Mouse (Mus musculus): ENCODE data around the gene Kcnip1. TPM values are rescaled to one million over a fixed set of nuclear protein-coding genes. Genes with fewer than 3 reads are reported as not detected.

Kcnip1 gene
- total RNA-seq (2021), result under 1 TPM in 1 of 2 experiments, not detected in 1; 0.11 TPM

DNA sequence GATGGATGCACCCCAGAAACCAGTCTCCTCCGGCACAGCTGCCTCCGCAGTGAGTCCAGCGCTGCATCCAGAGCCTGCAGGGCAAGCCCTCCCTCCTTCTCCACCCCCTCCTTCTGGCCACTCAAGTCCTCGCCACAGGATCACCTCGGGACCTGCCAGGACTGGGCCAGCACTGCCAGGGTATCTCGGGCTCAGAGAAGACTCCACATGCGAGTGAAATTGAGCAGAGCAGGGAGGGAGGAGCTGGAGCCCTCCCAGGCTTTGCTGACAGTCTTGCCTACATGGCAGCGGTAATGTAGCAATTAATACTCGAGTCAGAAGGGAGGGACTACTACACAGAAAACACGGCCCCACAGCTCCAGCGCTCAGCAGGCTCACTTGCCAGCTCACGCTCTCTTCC, at the start of gene Kcnip1:
Gene Kcnip1, minus strand, starts transcription at position 215 of the 400 bp plus-strand sequence.
- intact Hi-C loops (cut with DNase I), result no loop called here
- no peak for DNase-seq

DNA sequence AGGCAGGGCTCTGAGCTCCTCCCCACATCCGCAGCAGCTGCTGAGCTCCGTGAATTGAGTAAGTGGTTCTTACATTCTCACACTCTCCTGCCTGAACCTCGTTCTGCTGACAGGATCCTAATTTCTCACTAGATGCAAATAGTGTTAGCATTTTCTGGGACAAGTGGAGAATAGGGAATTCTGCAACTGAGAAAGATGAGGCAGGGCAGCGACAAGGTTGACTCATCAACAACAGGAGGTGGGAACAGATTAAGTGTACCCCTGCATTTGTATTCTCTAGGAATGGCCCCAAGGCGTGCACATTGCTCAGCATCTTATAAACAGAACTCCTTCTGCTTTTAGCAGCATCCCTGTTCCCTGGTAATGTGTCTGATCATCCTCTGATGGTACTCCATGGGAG, 47.1 kb upstream of the Kcnip1 start:
- intact Hi-C loops (cut with DNase I), result no loop called here
- DNase-seq, result no peak

DNA sequence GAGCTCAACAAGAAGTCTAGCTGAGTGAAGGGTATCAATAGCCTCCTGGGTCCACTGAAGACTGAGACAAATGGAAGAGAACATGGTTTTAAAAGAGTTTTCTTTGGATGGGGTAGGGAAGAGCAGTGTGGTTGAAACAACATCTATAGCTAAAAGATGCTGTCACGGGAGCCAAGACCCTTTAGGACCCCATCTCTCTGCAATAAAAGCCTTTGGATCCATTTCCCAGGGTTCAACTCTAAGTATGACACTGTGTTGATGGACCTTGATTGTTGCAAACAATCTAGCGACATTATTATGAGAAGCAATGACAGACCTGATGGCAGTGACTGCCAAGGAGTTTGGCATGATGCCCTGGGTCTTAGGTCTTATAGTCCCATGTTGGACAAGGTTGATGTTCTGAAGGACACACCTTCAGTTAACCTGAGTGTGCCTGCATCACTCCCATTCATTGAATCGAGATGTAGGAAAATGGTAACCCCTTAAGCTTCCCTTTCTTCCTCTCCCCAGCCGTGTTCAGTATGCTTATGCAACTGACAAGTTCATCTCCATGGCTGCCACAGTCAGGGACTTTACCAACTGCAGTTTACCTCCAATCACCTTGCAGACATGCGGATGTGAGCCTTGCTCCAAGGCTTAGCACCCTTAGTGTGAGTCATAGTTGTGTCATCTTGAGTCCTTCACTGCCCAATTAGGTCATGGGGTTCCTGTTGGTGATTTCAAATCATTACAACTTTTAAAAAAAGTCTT, 43.1 kb upstream of the Kcnip1 start:
- intact Hi-C loops (cut with DNase I), result no loop called here
- no peak for DNase-seq

DNA sequence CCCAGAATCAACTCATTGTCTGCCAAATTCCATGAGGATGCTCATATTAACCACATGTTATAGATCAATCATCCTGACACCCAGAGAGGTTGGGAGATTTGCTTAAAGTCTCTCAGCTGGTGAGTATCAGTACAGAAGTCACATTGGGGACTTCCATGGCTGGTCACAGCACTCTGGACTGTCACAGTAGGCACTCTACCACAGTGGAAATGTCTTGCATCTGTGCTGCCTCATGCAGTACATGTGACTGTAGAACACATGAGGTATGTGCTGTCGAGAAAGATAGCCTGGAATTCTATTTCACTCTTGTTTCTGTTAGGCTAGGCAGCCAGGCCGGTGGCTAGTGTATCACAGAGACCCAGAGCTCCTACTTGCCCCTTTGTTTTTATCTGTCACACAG, 41.8 kb upstream of the Kcnip1 start:
- no peak for DNase-seq
- intact Hi-C loops (cut with DNase I), result no loop called here

DNA sequence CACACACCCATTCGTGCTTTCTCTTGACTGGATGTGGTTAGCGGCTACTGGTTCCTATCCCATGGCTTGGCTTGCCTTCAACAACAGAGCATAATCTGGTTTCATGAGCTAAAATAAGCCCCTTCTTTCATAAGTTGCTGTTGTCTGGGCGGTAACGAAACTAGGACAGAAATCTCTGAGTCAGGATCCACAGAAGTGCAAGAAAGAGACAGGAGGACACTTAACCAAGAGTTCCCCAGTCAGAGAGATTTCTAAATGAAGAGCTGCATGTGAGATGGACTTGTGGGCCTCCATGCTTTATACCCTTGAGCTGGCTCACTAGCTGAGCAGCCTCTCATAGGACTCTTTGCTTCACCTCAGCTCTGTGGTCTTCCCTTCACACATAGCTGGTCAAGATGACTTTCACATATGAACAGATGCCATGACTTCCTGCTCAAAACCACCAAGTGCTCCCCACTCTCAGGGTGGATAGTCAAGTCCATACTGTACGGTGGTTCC, 41.1 kb upstream of the Kcnip1 start:
- DNase-seq, result no peak
- intact Hi-C loops (cut with DNase I), result no loop called here

DNA sequence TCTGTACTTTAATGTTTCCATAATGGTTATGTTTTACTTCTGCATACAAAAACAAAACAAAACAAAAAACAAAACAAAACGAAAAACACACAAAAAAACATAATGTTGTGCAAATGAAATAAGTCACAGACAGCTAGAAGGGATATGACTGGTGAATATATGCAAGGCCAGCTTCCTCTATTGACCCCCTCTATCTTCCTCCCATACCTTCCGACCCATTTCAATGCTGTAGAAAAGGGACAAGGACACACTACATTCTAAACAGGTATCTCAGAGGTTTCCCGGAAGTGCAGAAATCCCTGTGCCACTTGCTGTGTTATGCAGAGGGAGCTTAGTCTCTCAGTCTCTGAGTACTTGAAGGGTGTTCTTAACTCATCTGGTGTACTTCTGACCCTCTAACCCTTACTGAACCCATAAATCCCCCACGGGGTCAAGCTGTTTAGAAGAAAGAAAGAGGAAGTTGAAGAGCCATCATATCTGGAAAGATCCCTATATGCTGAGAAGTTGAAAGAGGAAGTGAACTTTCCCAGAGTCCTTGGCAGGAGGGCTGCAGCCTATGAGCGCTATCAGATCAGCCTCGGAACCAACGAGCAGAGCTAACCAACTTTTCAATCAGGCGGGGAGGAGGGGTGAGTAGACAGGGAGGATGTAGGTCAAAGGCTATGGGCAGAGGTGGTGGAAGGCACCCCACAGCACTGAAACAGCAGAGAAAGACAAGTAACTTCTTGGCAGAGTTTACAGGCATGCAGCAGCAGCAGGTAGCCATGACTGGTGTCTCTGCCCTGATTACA, 38.3 kb upstream of the Kcnip1 start:
- DNase-seq, result peak in 1 of 2 experiments; percentile 20
- intact Hi-C loops (cut with DNase I), result no loop called here

DNA sequence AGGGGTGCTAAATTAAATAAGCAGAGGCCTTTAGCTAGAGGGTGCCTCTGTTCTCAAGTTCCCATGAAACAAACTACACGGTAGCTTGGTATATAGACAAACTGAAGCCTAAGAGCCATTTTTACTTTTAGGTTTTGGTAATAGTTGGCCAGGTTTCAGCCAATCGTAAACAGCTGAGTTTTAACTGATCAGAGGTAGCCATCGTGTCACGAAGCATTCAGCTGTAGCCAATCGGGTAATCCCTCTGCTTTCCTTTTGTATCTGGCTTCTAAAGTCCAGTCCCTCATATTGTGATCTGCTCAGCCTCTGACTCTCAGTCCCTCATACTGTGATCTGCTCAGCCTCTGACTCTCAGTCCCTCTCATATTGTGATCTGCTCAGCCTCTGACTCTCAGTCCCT, 36.7 kb upstream of the Kcnip1 start:
- DNase-seq, result no peak
- intact Hi-C loops (cut with DNase I), result no loop called here

DNA sequence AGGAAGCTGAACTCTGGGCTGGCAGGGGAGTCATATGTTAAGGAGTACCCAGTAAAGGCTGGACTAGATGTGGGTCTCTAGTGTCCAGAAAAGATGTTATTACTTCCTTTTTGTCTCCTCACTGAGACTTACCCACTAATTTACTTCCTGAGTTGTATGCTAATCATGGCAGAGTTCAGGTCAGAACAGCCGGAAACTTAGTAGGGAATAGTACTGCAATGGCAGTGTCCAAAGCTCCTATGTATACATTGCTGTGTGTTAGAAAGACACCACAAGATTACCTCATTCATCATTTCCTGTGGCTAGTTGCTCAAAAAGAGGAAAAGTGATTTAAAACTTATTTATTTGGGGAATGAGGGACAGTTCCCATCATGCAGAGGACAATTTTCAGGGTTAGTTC, 32.1 kb upstream of the Kcnip1 start:
- DNase-seq, result no peak
- intact Hi-C loops (cut with DNase I), result no loop called here

DNA sequence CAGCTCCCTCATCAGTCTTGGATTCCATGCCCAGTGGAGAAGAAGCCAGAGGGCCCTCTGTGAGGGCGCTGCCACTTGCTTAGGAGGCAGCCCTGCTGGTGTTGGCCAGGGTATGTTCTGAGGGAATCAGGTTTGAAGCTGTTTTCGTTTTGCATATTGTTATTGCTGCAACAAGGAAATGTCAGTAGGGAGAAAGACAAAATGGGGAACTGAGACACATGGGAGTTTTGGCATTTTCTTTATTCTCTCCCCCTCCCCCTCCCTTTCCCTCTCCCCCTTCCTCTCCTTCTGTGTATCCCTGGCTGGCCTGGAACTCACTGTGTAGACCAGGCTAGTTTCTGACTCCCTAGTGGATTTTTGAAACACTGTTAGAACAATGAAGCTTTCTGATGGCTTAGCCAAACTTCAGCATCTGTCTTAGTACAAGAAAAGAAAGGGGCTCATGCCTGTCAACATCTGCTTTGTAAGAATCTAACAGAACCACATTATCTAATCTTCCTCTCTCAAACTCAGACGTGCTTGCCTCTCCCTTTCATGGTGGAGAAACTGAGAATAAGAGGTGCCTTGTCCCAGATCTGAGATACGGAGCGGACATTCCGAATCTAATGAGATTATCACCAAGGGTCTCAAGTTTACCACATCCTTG, 19.2 kb upstream of the Kcnip1 start:
- no peak for DNase-seq
- intact Hi-C loops (cut with DNase I), result loop anchor here (5.0 kb wide), 2 partner anchors 35 to 105 kb away; partner anchors contain the start of gene Lcp2

DNA sequence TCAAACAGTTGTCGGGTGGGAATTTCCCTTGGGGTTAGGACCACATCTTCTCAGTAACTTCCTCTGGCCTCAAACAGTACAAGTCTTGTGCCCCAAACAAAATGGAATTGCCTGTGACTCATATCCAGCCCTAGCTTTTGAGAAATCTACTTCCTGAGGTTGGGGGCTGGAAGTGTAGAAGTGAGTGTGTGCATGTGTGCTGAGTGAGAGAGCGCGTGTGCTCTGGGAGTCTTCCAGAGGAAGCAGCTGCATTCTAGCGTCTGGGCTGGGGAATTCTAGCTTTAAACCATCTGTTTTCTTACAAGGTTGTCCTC, 17.9 kb upstream of the Kcnip1 start:
- intact Hi-C loops (cut with DNase I), result loop anchor here (5.0 kb wide), 2 partner anchors 36 to 106 kb away; partner anchors contain the start of gene Lcp2
- DNase-seq, result peak; percentile 27 to 42

DNA sequence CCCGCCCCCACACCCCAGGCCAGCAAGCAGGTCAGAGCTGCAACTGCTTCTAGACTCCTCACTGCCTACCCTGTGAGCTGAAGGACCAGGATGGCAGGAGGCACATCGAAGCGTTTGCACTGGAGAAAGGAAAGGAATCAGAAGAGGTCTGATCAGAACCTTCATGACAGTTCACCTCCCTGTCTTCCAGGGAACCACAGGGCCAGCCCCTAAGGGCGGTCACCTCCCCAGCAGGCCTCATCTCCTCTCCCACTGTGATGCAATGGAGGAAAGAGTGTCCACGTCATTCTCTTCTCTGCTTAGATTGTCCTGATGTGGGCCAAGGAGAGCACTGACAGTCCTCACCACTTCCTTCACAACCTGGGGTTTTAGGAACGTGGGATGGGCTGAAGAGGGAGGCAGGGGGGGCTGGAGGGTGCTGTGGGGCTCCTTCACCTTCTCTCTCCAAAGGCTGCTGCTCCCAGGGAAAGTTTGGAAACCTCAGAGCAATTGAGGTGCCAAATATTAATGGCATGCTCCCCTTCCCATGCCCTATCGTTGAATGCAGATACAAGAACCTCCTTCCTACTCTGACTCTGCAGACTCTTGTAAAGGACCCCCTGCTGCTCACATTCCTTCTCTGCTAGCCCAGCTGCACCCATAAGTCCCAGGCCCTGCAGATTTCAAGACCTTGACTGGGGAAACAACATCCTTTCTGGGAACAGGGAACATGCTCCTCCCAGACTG, 17.3 kb upstream of the Kcnip1 start:
- intact Hi-C loops (cut with DNase I), result loop anchor here (5.0 kb wide), 2 partner anchors 37 to 107 kb away; partner anchors contain the start of gene Lcp2

DNA sequence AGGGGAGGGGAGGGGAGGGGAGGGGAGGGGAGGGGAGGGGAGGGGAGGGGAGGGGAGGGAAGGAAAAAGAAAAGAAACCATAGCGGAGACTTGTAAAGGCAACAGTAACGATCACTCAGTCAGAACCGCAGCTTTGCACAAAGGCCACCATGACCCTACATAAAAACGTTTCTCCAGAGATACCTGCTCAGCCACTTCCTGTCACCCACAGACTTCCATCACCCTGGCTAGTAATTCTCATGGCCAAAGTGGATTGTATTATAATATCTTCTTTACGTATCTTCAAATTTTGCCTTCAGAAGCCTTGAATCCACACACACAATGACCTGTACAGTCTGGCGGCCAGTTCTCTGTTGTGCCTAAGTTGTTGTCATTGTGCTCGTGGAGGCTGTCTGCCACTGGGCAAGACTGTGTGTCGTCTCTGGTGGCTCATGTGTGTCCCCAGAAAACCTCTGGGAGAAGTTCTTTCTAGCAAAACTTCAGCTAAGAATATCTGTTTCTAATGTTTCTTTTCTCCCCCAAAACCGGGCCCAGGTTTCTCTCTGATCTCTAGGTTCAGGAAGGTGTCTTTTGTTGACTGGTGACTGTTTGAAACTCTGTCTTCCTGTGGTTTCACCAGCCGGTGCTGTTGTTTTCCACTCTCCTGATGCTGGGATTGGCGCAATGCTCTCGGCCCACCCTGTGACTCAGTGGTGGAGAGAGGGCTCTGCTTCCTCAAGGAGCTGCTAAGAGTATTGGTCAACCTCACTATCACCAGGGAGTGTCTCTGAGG, 16.6 kb upstream of the Kcnip1 start:
- no peak for DNase-seq
- intact Hi-C loops (cut with DNase I), result loop anchor here (5.0 kb wide), 2 partner anchors 38 to 108 kb away; partner anchors contain the start of gene Lcp2

More for the DNA sequence above, 17.3 kb upstream of the Kcnip1 start:
- peak in 1 of 2 experiments; percentile 14 for DNase-seq

DNA sequence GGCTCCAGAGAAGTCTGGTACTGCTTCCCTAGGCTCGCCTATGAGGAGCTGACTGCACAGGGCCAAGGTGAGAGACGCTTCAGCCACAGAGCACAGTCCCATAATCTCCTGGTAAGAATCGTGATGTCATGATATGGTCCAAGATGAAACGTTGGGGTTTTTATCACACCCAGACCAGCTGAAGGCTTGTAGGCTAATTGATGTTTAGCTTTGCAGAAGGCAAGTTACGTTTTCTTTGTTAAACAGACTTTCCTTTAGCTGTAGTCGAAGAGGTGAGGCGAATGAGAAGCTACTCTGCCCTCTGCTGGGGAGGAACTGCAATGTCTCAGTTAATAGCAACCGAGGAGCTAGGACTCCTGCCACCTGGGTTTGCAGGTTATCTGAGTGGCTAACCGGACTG, 15.8 kb upstream of the Kcnip1 start:
- peak; percentile 42 to 47 for DNase-seq
- intact Hi-C loops (cut with DNase I), result no loop called here

DNA sequence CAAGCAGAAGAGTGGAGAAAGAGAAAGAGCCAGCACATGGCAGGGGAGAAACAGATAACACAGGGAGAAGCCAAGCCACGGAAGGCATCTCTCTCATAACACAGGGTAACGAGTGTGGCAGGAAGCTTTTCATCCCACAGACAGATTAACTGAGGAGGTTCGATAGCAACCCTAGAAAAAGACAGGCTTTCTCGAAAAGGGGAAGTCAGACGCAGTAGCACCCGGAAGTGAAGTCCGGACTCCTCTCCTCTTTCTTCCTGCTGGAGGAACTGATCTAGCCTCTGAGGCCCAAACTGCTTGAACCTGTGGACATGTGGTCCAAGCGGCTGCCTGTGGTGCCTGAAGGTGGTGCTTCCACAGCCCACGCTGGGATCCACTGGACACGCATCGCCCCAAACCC, 15.3 kb upstream of the Kcnip1 start:
- intact Hi-C loops (cut with DNase I), result no loop called here
- DNase-seq, result no peak

DNA sequence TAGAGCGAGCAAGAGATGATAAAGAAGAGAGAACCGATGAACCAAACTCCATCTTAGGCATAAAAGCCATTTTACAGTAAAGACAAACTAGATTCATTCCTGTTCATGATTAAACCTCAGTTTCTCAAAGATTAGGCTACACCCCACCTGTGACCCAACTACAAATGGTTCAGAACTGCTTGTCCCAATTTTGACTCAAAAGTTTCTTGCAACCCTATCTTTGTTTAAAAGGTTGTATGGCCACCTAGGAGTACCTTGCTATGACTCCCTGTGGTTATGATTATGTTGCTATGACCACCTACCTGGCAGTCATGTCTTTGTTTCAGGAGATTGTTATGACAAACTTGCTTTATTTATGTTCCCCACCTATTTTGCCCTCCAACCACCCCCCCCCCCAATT, 14.7 kb upstream of the Kcnip1 start:
- intact Hi-C loops (cut with DNase I), result no loop called here
- no peak for DNase-seq

DNA sequence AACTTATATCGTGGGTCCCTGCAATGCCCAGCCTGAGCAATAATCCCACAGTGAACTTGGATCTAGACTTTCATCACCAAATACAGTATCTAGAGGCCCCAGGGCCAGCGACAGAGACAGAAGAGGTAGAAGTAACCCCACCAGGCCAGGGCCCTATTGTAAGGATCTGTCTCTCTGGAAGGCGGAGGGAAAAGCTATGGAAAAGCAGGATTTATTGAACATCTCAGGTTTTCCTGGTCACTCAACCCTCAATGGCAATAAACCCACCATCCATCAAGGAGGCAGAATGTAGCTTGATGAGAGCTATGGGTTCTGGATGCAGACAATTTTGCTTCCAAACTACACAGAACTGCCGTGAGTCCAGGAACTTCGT, 9.6 kb upstream of the Kcnip1 start:
- DNase-seq, result no peak
- intact Hi-C loops (cut with DNase I), result loop anchor here (1.0 to 5.0 kb wide), 2 partner anchors 71 to 210 kb away; no protein-coding TSS in a partner anchor

DNA sequence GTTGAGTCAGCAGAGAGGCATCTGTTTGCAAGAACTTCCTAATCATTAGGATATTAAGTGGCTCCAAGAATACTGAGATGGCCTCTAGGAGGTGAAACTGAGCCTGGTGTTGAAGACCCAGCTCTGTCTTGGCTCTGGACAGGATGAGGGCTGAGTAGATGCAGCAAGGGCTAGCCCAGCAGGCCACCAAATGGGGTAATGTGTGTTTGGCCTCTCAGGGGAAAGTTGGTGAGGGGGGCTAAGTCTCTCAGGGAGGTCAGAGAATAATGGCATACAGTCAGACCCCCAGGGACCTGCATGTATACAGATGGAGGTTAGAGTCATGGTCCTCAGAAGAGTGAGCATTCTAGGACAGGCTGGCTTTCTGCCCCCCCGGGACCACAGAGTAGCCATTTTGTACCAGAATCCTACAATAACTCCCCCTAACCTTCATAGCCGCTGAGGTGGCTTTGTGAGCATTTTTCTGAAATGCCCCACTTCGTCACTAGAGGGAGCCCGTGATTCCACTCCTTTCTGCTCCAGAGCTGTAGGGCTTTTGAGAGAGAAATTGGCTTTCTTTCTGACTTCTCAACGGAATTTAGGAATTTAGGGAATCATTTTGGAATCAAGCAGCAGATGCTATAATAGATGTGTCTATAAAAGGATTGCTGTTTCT, 9.1 kb upstream of the Kcnip1 start:
- peak; percentile 60 to 74 for DNase-seq
- intact Hi-C loops (cut with DNase I), result loop anchor here (1.0 to 5.0 kb wide), 2 partner anchors 71 to 210 kb away; no protein-coding TSS in a partner anchor

DNA sequence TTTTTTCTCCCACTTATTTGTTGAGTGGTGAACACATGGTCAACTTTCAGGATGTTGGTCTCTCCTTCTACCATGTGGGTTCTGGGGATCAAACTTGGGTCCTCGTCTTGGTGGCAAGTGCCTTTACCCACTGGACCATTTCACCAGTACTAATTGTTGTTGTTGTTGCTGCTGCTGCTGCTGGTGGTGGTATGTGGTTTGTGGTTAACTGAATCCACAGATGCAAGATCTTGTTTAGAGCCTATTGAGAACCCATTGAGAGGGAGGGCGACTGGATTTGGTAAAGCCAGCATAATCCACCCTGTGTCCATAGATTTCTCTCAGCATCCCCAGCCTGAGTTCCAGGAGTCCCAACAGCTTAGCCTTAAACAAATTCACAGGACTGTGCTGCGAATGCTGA, 7.5 kb upstream of the Kcnip1 start:
- intact Hi-C loops (cut with DNase I), result loop anchor here (5.0 kb wide), 1 partner anchor 212 kb away; no protein-coding TSS in a partner anchor

DNA sequence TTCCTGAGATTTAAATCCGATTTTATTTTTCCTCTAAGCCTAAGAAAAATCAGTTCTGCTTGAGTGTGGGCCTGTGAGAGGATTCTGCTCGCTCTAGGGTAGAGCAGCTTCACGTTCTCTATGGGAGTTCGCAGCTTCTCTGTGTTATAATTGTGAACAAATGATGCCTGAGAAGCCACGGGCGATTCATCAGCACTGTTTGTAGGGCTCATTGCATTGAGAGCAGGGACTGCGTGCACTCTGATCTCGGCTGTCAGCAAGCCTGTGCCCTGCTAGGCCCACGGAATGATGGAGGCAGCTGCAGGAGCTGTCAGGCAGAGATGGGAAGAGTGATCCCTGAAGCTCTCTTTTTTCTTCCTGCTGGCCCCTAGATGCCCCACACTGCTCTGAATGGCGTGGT, 5.3 kb upstream of the Kcnip1 start:
- intact Hi-C loops (cut with DNase I), result no loop called here
- DNase-seq, result no peak

More for the DNA sequence above, 7.5 kb upstream of the Kcnip1 start:
- no peak for DNase-seq

Data from heart, postnatal 36 days (tissue).